Mouse (Mus musculus): ENCODE data around the gene Sptlc2. TPM values are rescaled to one million over a fixed set of nuclear protein-coding genes. Genes with fewer than 3 reads are reported as not detected.

Gene Sptlc2
- total and polyA plus RNA-seq, 3 experiments, result 37.1 to 68.6 (median 49.2) TPM

DNA sequence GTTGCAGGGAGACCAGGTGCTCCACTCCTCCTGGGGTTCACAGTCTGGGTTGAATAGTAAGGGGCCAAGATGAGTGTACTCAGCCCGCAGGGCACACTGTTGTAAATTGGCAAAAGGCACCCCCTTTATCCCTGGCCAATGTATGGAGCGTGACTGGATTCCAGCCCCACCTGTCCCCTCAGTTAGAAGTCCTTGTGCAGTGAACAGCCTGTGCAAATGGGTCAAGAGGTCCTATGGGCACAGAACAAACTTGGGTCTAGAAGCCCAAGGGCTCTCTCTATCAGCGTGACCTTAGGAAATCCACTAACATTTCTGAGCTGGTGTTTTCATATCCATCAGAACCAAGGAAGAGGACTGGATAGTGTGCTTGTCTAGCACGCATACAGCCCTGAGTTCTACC lies 105.4 kb downstream of the Sptlc2 start:
- in situ Hi-C loops (cut with MboI; ENCODE audit: low pct_ligation_motif_present, low pct_unique_long_range_greater_than_20kb, low sequenced_read_pairs), result no loop called here
- H3K4me1 ChIP-seq (ENCODE audit: control insufficient read depth in 1 of 2, insufficient read depth in 2 of 2), result peaks cover 6 to 10% of the 10 kb centered on the region in 2 experiments
- H3K36me3 ChIP-seq (replicated peaks in 1 of 2; ENCODE audit: control insufficient read depth in 1 of 2, insufficient read depth in 1 of 2, low read length in 1 of 2), result peaks cover 0 to 17% of the 10 kb centered on the region in 2 experiments
- H3K27me3 ChIP-seq (replicated peaks), result no peaks in the 10 kb centered on the region
- H3K4me2 ChIP-seq (ENCODE audit: insufficient read depth, low read depth, poor library complexity, severe bottlenecking), result no peak overlapping the region
- dilution Hi-C loops (cut with MboI; ENCODE audit: extremely low pct_ligation_motif_present, extremely low pct_unique_long_range_greater_than_20kb, low sequenced_read_pairs), result no loop called here
- DNase-seq (ENCODE audit: extremely low read depth), result no peak
- no peak overlapping the region for H3K4me3 ChIP-seq (replicated peaks in 1 of 3; ENCODE audit: low read depth in 2 of 3, low read length in 2 of 3, poor library complexity in 1 of 3)
- no peak overlapping the region for H3K9ac ChIP-seq (ENCODE audit: insufficient read depth, low read depth)
- TF ChIP-seq PAX5 (IDR thresholded peaks at IDR 0.05; ENCODE audit: low read length) (no peak), MAFK (IDR thresholded peaks at IDR 0.05; ENCODE audit: insufficient replicate concordance, low read length) (no peak), RAD21 (IDR thresholded peaks at IDR 0.05; ENCODE audit: low read depth, low read length) (no peak), ZNF384 (IDR thresholded peaks at IDR 0.05; ENCODE audit: low read depth, low read length) (no peak), UBTF (IDR thresholded peaks at IDR 0.05; ENCODE audit: low read depth, low read length) (no peak), NRF1 (IDR thresholded peaks at IDR 0.05; ENCODE audit: low read depth, low read length) (no peak), MAX (IDR thresholded peaks at IDR 0.05; ENCODE audit: low read length) (no peak), GABPA (IDR thresholded peaks at IDR 0.05; ENCODE audit: insufficient replicate concordance, low read depth, low read length) (no peak), POLR2A (IDR thresholded peaks at IDR 0.05; ENCODE audit: low read depth, low read length) (no peak), RCOR1 (conservative IDR thresholded peaks at IDR 0.05; ENCODE audit: low read depth, low read length) (no peak), USF1 (IDR thresholded peaks at IDR 0.05; ENCODE audit: low read depth, low read length) (no peak), MAZ (IDR thresholded peaks at IDR 0.05; ENCODE audit: low read depth, low read length) (no peak), ZMIZ1 (IDR thresholded peaks at IDR 0.05; ENCODE audit: low read depth, low read length) (no peak)
- no peaks in the 10 kb centered on the region for H3K9me3 ChIP-seq (replicated peaks; ENCODE audit: low read length)
- no peak overlapping the region for H3K27ac ChIP-seq (ENCODE audit: insufficient read depth, low read depth)
- H3K79me2 ChIP-seq (replicated peaks; ENCODE audit: control insufficient read depth, extremely low read depth, insufficient read depth, poor library complexity, severe bottlenecking), result no peaks in the 10 kb centered on the region

GRCm38 (mm10) chr12:87281766-87282165 lies 106.4 kb downstream of the Sptlc2 start:
- Histone ChIP-seq H3K27ac (ENCODE audit: insufficient read depth, low read depth) (no peak overlapping the region), H3K4me2 (ENCODE audit: insufficient read depth, low read depth, poor library complexity, severe bottlenecking) (no peak overlapping the region), H3K4me3 (replicated peaks in 1 of 3; ENCODE audit: low read depth in 2 of 3, low read length in 2 of 3, poor library complexity in 1 of 3) (no peak overlapping the region), H3K4me1 (ENCODE audit: control insufficient read depth in 1 of 2, insufficient read depth in 2 of 2) (peaks cover 6 to 10% of the 10 kb centered on the region in 2 experiments), H3K9me3 (replicated peaks; ENCODE audit: low read length) (no peaks in the 10 kb centered on the region), H3K36me3 (replicated peaks in 1 of 2; ENCODE audit: control insufficient read depth in 1 of 2, insufficient read depth in 1 of 2, low read length in 1 of 2) (peaks cover under 1 to 25% of the 10 kb centered on the region in 2 experiments), H3K27me3 (replicated peaks) (no peaks in the 10 kb centered on the region), H3K9ac (ENCODE audit: insufficient read depth, low read depth) (no peak overlapping the region), H3K79me2 (replicated peaks; ENCODE audit: control insufficient read depth, extremely low read depth, insufficient read depth, poor library complexity, severe bottlenecking) (no peaks in the 10 kb centered on the region)
- dilution Hi-C loops (cut with MboI; ENCODE audit: extremely low pct_ligation_motif_present, extremely low pct_unique_long_range_greater_than_20kb, low sequenced_read_pairs) (no loop called here), in situ Hi-C loops (cut with MboI; ENCODE audit: low pct_ligation_motif_present, low pct_unique_long_range_greater_than_20kb, low sequenced_read_pairs) (no loop called here)
- TF ChIP-seq JUN (IDR thresholded peaks at IDR 0.05; ENCODE audit: insufficient read depth, low read depth, low read length), result no peak
- no peak for TF ChIP-seq ZC3H11A (IDR thresholded peaks at IDR 0.05; ENCODE audit: low read depth, low read length)
- TF ChIP-seq MYC (IDR thresholded peaks at IDR 0.05; ENCODE audit: low read depth, low read length), result no peak
- no peak for TF ChIP-seq JUND (conservative IDR thresholded peaks at IDR 0.05; ENCODE audit: low read depth, low read length)
- TF ChIP-seq USF2 (conservative IDR thresholded peaks at IDR 0.05; ENCODE audit: low read depth, low read length), result no peak
- no peak for TF ChIP-seq HCFC1 (IDR thresholded peaks at IDR 0.05; ENCODE audit: low read depth, low read length)
- TF ChIP-seq TCF12 (IDR thresholded peaks at IDR 0.05; ENCODE audit: low read depth, low read length), result no peak
- TF ChIP-seq GABPA (IDR thresholded peaks at IDR 0.05; ENCODE audit: insufficient replicate concordance, low read depth, low read length), result no peak
- TF ChIP-seq CTCF (conservative IDR thresholded peaks at IDR 0.05 in 1 of 2, IDR thresholded peaks at IDR 0.05 in 1 of 2; ENCODE audit: low read depth in 2 of 2, low read length in 2 of 2), result no peak
- no peak for TF ChIP-seq NRF1 (IDR thresholded peaks at IDR 0.05; ENCODE audit: low read depth, low read length)
- TF ChIP-seq BHLHE40 (IDR thresholded peaks at IDR 0.05; ENCODE audit: low read depth, low read length), result no peak
- no peak for TF ChIP-seq MAFK (IDR thresholded peaks at IDR 0.05; ENCODE audit: insufficient replicate concordance, low read length)
- no peak for TF ChIP-seq EP300 (IDR thresholded peaks at IDR 0.05; ENCODE audit: low read length)
- no peak for TF ChIP-seq MXI1 (IDR thresholded peaks at IDR 0.05; ENCODE audit: low read depth, low read length)
- no peak for DNase-seq (ENCODE audit: extremely low read depth)

Data from CH12.LX (cell line).